Mouse (Mus musculus): ENCODE results near the gene M1ap.

M1ap gene

GRCm38 (mm10) chr6:82934616-82935230, 12.0 kb upstream of the M1ap start:
- DNase-seq (ENCODE audit: low read depth, low spot score): no peak

- peak; percentile 88 for DNase-seq (ENCODE audit: low read depth, low spot score)
Measured at GRCm38 (mm10) chr6:82939167-82939912, 7.4 kb upstream of the M1ap start, which contains the start of gene Sema4f. Gene Sema4f (minus strand): TSS chr6:82939769.

DNA sequence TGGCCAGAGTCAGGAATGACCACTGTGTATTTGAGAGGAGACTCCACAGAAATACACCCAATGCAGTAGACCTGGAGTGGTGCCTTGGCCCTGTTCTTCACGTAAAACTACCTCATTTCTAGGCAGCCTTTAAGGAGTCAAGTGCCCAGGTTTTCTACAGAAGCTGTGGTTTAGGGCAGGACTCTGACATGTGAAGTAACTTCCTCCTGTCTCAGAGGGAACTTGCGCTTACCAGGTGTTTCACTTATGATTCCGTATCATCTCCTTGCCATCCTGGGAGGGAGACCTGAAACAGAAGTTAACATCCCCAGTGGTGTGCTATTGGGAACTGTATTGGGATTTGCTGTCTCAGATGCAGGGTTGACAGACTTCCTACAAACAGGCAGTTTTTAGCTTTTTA, 5.9 kb upstream of the M1ap start:
- no peak for DNase-seq (ENCODE audit: low read depth, low spot score)

DNA sequence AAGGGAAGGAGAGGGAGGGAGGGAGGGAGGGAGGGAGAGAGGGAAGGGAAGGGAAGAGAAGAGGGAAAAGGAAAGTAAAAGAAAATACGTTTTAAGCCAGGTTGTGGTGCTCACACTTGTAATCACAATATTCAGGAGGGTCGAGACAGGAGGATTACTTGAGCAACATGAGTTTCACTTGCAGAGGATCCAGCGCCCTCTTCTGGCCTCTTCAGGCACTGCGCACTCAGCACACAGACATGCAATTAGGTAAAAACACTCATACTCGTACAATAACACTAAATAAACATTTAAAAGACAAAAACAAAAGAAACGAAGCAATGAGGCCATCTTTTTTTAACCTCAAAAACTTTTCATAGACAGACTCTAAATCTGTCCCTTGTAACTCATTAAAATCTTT, 952 bp upstream of the M1ap start:
- peak; percentile 68 for DNase-seq (ENCODE audit: low read depth, low spot score)

DNA sequence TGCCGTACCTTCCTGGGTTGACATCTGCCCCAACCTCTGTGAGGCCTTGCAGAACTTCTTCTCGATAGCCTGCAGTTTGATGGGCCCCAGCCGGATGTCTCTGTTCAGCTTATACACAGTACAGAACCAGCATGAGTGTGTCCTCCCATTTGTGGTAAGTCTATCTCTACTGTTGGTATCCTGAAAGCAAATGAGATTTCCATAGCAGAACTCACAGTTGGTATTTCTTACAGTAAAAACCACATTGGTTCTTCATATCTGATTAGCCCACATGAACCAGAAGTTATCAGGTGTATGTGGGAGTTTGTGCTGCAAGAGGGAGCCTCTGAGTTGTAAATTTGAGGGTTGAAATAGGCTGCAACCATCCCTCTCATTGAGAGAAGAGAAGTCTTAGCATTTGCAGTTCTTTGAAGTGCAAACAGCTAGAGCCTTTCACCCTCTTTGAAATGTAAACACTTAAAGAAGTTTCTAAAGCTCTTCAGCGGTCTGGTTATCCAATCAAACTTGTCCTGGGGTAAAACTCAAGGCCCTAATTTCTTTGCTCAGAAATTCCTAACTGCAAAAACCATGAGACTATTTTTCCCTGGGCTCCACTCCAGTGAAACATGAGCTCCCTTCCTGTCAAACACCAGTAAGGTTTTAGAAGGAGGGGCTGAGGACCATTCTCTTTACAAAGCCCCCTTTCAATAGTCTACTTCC, 10.0 kb downstream of the M1ap start:
- DNase-seq (ENCODE audit: low read depth, low spot score): peak; percentile 52

DNA sequence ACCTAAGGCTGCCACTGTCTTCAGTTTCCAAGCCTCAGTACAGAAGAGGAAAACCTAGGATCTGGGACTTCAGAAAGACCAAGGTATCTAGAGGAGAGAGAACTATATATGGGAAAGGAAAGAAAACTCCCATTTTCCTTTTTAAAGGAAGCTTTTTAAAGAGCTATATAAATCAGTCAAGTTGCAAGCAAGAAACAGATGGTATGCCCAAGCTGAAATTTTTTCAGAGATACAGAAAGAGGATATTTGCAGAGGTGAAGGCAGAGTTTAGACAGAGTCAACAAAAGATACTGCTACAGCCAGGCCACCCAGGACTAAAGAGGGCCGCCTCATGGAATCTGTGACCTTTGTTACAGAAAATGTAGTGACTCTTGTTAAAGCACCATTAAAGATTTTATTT, 15.0 kb downstream of the M1ap start:
- DNase-seq (ENCODE audit: low read depth, low spot score): no peak

GRCm38 (mm10) chr6:82969249-82970084, 22.8 kb downstream of the M1ap start:
- peak; percentile 13 for DNase-seq (ENCODE audit: low read depth, low spot score)

DNA sequence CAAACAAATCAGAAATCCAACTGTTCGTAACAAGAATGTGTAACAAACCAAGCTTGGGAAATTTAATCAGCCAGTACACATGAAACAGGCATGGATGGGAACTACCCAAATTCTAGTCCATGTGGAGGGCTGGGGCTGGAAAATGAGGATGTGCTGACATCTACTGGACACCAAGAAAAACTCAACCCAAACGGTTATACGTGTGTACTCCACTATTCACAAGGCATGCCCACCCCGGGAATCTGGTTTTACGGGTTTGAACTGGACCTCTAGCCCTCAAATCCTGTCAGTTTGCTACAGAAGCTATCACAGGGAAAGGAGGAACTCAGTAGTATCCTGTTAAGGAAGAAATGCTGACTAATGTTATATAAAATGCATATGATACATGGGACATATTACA, 24.3 kb downstream of the M1ap start:
- DNase-seq (ENCODE audit: low read depth, low spot score): peak; percentile 87

DNA sequence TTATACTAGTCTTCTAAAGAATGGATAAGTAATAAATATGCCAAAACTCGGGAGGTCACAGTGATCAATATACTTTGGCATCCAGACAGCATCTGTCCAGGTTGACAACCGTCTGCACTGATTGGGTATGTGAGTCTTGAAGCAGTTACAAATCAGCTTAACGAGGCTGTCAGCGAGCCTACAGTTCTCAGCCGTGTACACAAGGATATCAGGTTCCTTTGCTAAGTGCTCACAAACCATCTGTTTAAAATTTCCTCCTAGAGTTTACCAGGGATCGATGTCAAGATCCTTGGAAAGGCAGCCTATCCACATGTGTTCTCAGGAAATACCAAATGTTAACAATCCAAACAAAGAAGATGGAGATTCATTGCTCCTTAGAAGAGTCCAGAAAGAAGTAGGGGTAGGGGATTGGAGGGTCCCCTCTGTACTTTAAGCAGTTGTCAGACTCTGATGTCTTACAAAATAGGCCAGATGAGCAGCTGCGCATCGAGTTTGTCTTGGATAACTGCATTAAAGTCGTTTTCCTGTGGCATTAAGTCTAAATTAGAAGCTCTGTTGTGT, 40.8 kb downstream of the M1ap start:
- DNase-seq (ENCODE audit: low read depth, low spot score): no peak

- DNase-seq (ENCODE audit: low read depth, low spot score): no peak
Measured at GRCm38 (mm10) chr6:82993696-82994095, 47.0 kb downstream of the M1ap start.

- no peak for DNase-seq (ENCODE audit: low read depth, low spot score)
Measured at GRCm38 (mm10) chr6:82994372-82994771, 47.7 kb downstream of the M1ap start.

- DNase-seq (ENCODE audit: low read depth, low spot score): peak; percentile 95
Measured at GRCm38 (mm10) chr6:82996740-82997315, 50.1 kb downstream of the M1ap start.

- DNase-seq (ENCODE audit: low read depth, low spot score): no peak
Measured at GRCm38 (mm10) chr6:82997511-82998102, 50.9 kb downstream of the M1ap start.

DNA sequence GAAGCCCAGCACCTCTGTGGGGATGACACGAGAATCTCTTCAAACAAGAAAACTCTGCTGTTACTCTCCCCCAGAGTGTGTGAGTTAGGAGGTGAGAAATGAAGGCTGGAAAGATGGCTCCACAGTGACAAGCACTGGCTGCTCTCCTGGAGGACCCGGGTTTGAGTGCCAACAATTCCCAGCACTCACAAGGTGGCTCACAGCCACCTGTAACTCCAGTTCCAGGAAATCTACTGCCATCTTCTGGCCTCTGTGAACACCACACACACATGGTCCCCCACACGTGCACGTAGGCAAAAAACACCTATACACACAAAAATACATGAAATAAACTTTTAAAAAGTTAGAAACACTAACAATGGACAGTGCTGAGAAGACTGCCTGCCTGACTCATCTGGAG, 51.6 kb downstream of the M1ap start:
- DNase-seq (ENCODE audit: low read depth, low spot score): peak; percentile 35

GRCm38 (mm10) chr6:82999986-83000385, 53.3 kb downstream of the M1ap start:
- DNase-seq (ENCODE audit: low read depth, low spot score): no peak

- no peak for DNase-seq (ENCODE audit: low read depth, low spot score)
Measured at GRCm38 (mm10) chr6:83003082-83003481, 56.4 kb downstream of the M1ap start.

DNA sequence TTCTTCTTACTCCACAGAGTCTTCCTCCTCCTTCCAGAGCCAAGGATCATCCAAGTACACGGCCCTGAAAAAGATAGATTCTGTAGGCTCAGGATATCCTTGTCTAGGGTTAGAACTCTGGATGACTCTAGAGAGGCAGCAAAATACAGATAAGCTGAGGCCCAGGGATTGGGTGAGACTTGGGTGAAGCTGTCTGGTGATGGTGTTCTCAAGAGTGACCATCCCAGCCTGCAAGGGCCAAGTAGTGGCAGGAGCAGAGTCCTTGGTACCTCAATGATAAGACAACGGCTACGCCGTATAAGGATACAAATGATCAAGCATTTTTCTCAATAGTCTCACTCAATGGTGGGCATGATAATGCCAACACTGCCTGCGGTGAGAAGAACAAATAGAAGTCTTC, 57.1 kb downstream of the M1ap start:
- DNase-seq (ENCODE audit: low read depth, low spot score): no peak

- no peak for DNase-seq (ENCODE audit: low read depth, low spot score)
Measured at GRCm38 (mm10) chr6:83004309-83004708, 57.6 kb downstream of the M1ap start.

- no peak for DNase-seq (ENCODE audit: low read depth, low spot score)
Measured at GRCm38 (mm10) chr6:83004872-83005271, 58.2 kb downstream of the M1ap start.

DNA sequence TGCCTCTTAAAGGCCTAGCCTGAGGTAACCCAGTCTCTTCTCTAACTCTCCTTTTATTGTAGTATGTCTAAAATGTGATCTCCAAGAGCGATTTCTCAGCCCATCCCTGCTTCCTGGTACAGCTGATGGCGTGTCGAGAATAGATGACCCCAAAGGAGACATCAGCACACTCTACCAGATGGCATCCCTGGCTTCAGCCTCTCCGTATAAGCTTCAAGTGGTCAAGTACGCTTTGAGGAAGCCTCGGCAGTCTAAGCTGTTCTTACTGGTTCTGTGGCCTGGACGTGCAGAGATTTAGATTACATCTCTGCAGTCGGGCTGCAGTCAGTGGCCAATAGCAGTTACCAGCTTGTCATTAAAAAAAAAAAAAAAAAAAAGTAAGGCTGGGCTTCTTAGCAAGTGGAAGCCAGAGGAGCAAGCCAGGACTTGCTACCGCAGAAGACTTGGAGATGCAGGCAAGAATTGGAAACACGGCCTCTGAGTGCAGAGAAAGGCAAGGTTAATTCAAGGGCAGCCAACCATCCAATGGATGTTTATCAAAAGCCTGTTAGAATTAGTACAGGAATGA, 58.8 kb downstream of the M1ap start:
- DNase-seq (ENCODE audit: low read depth, low spot score): no peak

All from CD4-positive, CD25-positive, alpha-beta regulatory T cell, adult 2 months (primary cell).